Mouse (Mus musculus) cerebellum, adult 2 months (tissue): ENCODE results near the gene Ccr8.

Experiments used
- CTCF ChIP-seq: fragments of 200-500 bp; IDR thresholded peaks from 2 replicates; pipeline ENCODE4 v1.5.1; 2011; ENCODE audit warnings: low read depth, mild to moderate bottlenecking, control low read depth, low read length, moderate library complexity, borderline replicate concordance; ENCODE audit not compliant: insufficient read depth
- POLR2A ChIP-seq: fragments of 200-500 bp; IDR thresholded peaks from 2 replicates; pipeline ENCODE4 v1.6.1; 2011; ENCODE audit warnings: low read length, control low read depth, borderline replicate concordance; ENCODE audit not compliant: insufficient read depth

GRCm38 (mm10) chr9:120064317-120064716, 27.6 kb upstream of the Ccr8 start:
- TF ChIP-seq CTCF = no peak
- TF ChIP-seq POLR2A = no peak
